Mouse (Mus musculus): Measurements from ENCODE around the gene Brwd1.

Brwd1 gene

DNA sequence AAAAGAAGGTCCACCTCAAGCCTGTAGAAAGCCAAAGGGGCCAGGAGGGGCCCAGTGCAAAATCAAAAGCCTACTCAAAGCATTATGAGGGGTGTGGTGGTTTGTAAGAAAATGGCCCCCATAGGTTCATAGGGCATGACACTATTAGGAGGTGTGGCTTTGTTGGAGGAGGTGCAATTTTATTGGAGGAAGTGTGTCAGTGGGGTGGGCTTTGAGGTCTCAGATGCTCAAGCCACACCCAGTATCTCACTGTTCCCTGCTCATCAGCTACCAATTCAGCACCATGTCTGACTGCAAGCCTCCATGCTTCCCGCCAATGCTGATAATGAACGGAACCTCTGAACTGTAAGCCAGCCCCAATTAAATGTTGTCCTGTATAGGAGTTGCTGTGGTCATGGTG lies 130.9 kb downstream of the Brwd1 start:
- in situ Hi-C loops (cut with MboI; ENCODE audit: low pct_unique_long_range_greater_than_20kb in 1 of 2, low sequenced_read_pairs in 2 of 2, unreplicated experiment in 1 of 2), result loop anchor here (10.0 to 25.0 kb wide), 3 partner anchors 337 to 1189 kb away; no protein-coding TSS in a partner anchor

DNA sequence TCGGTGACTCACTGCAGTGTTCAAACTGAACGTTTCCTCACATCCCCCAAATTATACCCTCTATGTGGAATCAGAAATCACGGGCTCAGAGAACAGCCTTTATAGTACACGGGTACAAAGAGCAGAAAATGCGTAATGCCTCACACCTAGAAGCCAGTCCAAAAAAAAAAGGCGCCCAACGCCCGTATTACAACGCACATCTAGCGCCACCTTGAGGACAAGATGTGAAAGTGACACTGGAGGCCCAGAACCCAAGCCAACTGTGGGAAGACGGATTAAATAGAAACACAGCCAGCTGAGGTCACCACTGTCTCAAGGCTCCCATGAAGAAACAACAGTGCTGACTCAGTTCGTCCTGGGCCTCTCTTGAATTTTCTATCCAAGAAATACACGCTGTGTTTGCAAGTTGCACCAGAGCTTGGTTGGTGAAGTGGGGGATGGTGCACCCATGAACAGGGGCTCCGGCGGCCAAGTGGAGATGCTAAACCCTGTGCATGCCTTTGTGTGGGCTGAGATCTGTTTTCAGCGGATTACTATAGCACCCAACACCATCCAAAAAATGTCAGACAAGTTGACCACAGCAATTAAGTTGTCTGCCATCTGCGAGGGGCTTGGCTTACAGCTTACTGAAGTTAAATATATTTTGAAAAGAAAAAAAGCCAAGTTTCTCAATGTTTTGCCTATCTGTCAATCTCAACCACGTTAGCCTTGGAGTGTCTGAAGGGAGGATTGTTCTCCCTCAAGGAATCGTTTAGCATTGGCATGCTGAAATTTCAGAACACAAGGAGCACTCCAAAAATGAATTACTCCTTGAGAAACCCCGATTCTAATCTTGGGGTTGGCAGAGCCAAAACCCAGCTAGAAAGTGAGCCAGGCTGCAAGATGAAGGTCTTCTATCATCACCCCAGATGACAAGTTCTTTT lies 136.7 kb downstream of the Brwd1 start:
- in situ Hi-C loops (cut with MboI; ENCODE audit: low pct_unique_long_range_greater_than_20kb in 1 of 2, low sequenced_read_pairs in 2 of 2, unreplicated experiment in 1 of 2), result no loop called here

DNA sequence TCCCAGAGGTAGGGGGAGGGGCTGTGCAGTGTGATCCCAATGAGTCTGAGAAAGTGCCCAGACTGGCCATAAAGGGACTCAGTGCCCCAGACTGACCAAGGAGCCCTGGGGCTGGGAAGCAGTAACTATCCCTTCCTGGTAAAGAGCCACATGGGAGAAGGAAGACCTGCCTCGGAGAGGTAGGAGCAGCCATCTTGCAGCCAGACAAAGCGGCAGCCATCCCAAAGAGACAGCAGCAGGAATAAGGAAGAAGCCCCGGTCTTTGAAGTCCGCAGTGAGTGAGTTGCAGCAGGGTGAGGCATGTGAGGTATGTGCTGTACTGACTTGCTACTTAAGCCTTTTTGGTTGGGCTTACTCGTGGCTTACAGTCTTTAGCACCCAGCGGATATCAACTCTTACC lies 139.1 kb downstream of the Brwd1 start:
- in situ Hi-C loops (cut with MboI; ENCODE audit: low pct_unique_long_range_greater_than_20kb in 1 of 2, low sequenced_read_pairs in 2 of 2, unreplicated experiment in 1 of 2), result no loop called here

Data from mouse embryonic stem cell (cell line).